Mouse (Mus musculus) kidney, adult 2 months (tissue): ENCODE measurements around the gene Wdr82. TPM values are rescaled to one million over a fixed set of nuclear protein-coding genes. Genes with fewer than 3 reads are reported as not detected.

ENCODE experiments used
- DNase-seq: peaks from one replicate; pipeline ENCODE4 v3.0.0; 2021
- H3K27ac ChIP-seq: fragments of 200-500 bp; 2 replicates; pipeline ENCODE4 v1.5.1; 2012; ENCODE audit warnings: low read depth, low read length, control low read depth, inconsistent platforms; ENCODE audit not compliant: insufficient read depth
- H3K27me3 ChIP-seq: fragments of 200-500 bp; replicated peaks from 2 replicates; pipeline ENCODE4 v1.6.1; 2012; ENCODE audit warnings: mild to moderate bottlenecking, moderate library complexity, low read length, inconsistent platforms; ENCODE audit not compliant: control insufficient read depth, insufficient read depth
- H3K36me3 ChIP-seq: fragments of 200-500 bp; 2 replicates; pipeline ENCODE4 v1.6.1; 2012; ENCODE audit warnings: mild to moderate bottlenecking, moderate library complexity, low read length, inconsistent platforms; ENCODE audit not compliant: control insufficient read depth, insufficient read depth
- H3K4me1 ChIP-seq: fragments of 200-500 bp; 2 replicates; pipeline ENCODE4 v1.6.1; 2011; ENCODE audit warnings: low read length; ENCODE audit not compliant: control insufficient read depth, insufficient read depth
- H3K4me3 ChIP-seq: fragments of 200-500 bp; 2 replicates; pipeline ENCODE4 v1.5.1; 2011; ENCODE audit warnings: mild to moderate bottlenecking, low read depth, low read length, control low read depth; ENCODE audit not compliant: insufficient read depth
- CTCF ChIP-seq: fragments of 200-500 bp; conservative IDR thresholded peaks from 2 replicates; pipeline ENCODE4 v1.5.1; 2011; ENCODE audit warnings: low read depth, mild to moderate bottlenecking, control low read depth, low read length, moderate library complexity, mixed read lengths; ENCODE audit not compliant: insufficient read depth, insufficient read length
- POLR2A ChIP-seq: fragments of 200-500 bp; IDR thresholded peaks from one replicate; pipeline ENCODE4 v1.6.1; 2011; ENCODE audit warnings: low read depth, low read length, control low read depth
- WGBS: fragments of 180-500 bp; shearing (Covaris S2); methylation state at CpG from one replicate; pipeline ENCODE4 v1.1.7; 2018; 5-methylcytosine and 5-hydroxymethylcytosine counted together
- polyA plus RNA-seq: library from polyadenylated mRNA; depleted of rRNA; stranded (reverse); fragments of >200 nt; gene quantifications from 2 replicates; pipeline ENCODE4 v1.2.3, GENCODE M21; 2012

Gene Wdr82
- polyA plus RNA-seq, 1 experiment, result 38.9 TPM

DNA sequence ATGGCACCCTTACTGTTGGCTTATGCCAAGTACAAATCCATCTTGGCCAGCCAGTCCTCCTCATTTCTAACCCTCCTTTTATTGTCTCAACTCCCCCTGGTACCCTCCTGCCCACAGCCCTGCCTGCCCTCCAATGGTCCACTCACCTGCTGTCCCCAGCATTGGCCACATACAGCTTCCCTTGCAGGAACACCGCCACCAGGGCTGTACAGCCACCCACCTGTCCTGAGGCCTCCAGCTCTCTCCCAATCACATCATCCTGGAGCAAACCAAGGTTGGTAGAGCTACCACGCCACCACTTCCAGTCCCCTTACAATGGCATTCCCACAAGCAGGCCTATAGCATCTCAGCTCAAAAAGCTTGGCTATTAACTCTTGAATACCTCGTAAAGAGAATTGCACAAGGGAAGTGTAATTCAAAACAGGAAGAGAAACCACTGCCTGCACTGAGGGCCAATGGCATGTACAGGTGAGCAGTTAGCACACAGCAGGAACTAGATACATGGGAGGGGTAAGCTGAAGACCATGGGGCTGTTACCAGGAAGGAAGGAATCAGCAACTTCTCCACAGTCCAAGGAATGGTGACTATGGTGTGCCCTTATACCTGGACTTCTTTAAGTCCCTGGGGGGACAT is 26.5 kb downstream of the Wdr82 start:
- Histone ChIP-seq H3K4me3 (no peak overlapping the region), H3K27me3 (no peaks in the 10 kb centered on the region), H3K36me3 (no peaks in the 10 kb centered on the region), H3K4me1 (peaks cover 2% of the 10 kb centered on the region; the same call in 1 of the 2 replicates), H3K27ac (no peak overlapping the region)
- no peak for DNase-seq
- no peak for TF ChIP-seq POLR2A
- TF ChIP-seq CTCF, result no peak
- WGBS, result 91% methylated on average over 3 of the region's 3 CpGs

DNA sequence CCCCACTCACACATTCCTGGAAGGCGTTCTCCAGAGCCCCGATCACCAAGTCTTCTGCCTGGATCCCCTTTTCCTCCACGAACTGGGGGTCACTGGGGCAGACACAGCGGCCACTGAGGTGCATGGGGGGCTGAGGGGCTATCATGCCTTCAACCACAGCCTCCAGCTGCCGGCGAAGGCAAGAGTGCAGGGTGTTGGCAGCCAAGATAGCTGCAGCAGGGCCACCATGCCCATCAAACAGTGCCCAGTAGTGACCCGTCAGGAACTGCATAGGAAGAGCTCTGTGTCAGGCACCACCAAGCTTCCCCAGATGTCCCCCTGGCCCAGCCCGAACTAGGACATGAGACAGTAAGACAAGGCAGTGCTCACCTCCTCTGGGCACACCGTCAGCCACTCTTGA is 27.0 kb downstream of the Wdr82 start:
- H3K4me1 ChIP-seq, result peaks cover 6% of the 10 kb centered on the region; the same call in 1 of the 2 replicates
- no peak for DNase-seq
- H3K27me3 ChIP-seq, result no peaks in the 10 kb centered on the region
- no peaks in the 10 kb centered on the region for H3K36me3 ChIP-seq
- no peak overlapping the region for H3K4me3 ChIP-seq
- H3K27ac ChIP-seq, result no peak overlapping the region
- no peak for TF ChIP-seq CTCF
- no peak for TF ChIP-seq POLR2A
- WGBS, result 96% methylated on average over 9 of the region's 9 CpGs

DNA sequence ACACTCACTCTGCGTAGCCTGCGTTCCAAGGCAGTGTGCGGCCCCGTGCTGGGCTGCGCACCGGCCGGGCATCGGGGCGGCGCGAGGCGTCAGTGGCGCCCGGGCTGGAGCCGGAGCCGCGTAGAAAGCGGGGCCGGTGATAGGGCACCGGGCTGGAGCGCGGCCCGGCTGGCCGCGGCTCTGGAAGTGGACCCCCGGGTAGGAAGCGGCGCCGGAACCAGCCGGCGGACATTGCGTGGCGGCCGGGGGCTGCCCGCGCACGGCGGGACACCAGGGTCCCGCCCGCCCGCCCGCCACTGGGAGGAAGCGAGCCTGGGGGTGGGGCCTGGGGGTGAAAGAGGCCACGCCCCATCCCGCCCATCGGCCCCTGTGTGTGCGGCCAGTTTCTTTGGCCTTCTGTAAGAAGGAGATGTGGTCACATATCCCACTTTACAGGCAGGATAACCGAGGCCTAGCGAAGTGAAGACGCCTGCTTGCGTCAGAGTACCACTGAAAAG is 28.3 kb downstream of the Wdr82 start:
- 1% methylated on average over 51 of the region's 51 CpGs for WGBS
- TF ChIP-seq CTCF (no peak), POLR2A (no peak)
- no peaks in the 10 kb centered on the region for H3K27me3 ChIP-seq
- peaks cover 12% of the 10 kb centered on the region for H3K4me1 ChIP-seq
- peak overlapping the region; percentile 5; the same call in 1 of the 2 replicates for H3K27ac ChIP-seq
- peak overlapping the region; percentile 52 for H3K4me3 ChIP-seq
- no peaks in the 10 kb centered on the region for H3K36me3 ChIP-seq
- peak; percentile 87 for DNase-seq

DNA sequence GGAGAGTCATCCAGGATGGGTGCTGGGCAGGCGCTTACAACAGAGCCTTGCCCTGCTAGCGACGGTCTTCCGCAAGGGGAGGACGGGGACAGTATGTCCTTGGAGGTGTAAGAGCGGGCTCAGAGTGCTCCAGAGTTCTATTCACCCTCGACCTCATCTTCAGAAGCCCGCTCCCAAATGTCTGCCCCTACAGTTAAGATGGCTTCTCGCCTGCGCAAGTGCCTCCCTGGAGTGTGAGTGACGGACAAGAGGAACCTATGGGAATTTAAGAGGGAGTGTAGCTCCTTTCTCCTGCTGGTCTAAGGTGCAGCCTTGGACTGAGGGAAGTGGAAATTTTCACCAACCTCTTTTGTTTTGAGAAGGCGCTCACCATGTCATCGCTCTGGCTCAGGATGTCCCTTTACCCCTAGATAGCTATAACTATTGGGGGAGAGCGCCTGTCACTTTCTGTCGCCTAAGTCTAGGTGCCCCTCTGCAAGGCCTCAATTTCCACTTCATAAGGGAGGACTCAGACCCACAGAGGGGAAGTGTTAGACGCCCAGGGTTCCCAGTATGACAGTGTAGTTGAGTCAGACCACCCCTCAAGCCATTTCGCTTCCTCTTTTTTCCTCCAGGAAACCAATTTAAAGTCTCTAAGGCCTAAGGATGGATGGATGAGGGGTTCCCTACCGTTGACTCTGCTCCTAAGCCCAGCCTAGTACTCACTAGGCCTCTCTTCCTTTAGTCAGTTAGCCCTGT is 29.0 kb downstream of the Wdr82 start, which contains the start of gene Ppm1m:
Gene Ppm1m, minus strand, starts transcription at position 212 of the 738 bp plus-strand sequence.
- no peaks in the 10 kb centered on the region for H3K36me3 ChIP-seq
- H3K27ac ChIP-seq, result peak within 1 kb of the TSS; percentile 5; the same call in 1 of the 2 replicates
- DNase-seq, result no peak
- no peaks in the 10 kb centered on the region for H3K27me3 ChIP-seq
- H3K4me1 ChIP-seq, result peaks cover 12% of the 10 kb centered on the region
- H3K4me3 ChIP-seq, result peak within 1 kb of the TSS; percentile 52
- TF ChIP-seq CTCF (no peak), POLR2A (no peak)
- 63% methylated on average over 18 of the region's 18 CpGs for WGBS

DNA sequence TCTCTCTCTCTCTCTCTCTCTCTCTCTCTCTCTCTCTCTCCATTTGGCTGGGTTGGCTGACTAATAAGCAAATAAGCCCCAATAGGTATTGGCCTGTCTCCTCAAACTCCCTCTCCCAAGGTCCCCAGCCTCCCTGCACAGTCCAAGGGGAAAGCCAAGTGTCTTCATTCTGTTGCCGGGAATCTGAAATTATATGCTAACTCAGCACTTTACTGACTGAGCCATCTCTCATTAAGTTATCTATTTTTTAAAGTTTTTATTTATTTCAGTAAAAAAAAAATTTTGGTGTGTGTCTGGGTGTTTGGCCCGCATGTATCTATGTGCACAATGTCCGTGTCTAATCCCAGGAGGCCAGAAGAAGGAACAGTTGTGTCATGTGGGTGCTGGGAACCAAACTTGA is 31.2 kb downstream of the Wdr82 start:
- TF ChIP-seq POLR2A, result no peak
- TF ChIP-seq CTCF, result no peak
- Histone ChIP-seq H3K4me3 (no peak overlapping the region), H3K4me1 (peaks cover 12% of the 10 kb centered on the region), H3K36me3 (no peaks in the 10 kb centered on the region), H3K27me3 (no peaks in the 10 kb centered on the region), H3K27ac (no peak overlapping the region)
- WGBS, result 79% methylated on average over 3 of the region's 3 CpGs
- no peak for DNase-seq

DNA sequence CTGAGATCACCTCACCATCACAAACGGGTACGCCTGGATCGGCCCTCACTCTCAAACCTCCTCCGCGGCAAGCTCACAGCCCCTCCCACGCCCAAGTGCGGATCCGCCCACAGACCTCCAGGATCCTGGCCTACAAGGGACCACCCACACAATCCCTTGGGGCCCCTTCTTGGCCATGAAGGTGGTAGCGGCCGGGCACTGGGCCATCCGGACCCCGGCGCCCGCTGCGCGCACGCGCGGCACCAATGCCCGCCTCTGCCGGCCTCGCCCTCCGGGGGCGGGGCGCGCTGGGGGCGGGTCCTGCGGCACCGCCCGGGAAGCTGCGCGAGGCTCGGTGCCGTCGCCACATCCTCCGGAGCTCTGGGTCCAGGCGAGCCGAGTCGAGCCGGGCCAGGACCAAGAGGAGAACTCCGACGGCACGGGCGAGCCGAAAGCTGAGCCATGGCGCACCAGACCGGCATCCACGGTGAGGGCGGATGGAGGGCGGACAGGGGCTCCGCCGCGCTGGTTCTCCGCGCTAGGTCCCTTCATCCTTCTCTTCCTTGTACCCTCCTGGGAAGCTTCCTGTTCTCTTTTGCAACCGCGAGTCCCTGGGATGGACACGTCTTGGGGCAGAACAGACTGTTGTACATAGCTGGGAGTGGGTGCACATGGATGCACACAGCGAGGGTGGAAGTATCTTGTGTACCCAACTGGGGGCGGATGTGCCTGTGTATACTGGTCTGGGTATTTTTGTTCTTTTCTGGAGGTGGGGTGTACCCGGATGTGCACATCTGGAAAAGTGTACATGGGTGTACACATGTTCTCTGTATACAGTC is 32.3 kb downstream of the Wdr82 start, which contains the start of gene Twf2:
Gene Twf2, plus strand, starts transcription at position 290 of the 818 bp plus-strand sequence.
- Histone ChIP-seq H3K27ac (peak within 1 kb of the TSS; percentile 76), H3K27me3 (no peaks in the 10 kb centered on the region), H3K4me1 (peaks cover 12% of the 10 kb centered on the region), H3K4me3 (peak within 1 kb of the TSS; percentile 83), H3K36me3 (no peaks in the 10 kb centered on the region)
- DNase-seq, result peak; percentile 95
- 2% methylated on average over 61 of the region's 61 CpGs for WGBS
- TF ChIP-seq CTCF (no peak), POLR2A (no peak)
